Mouse (Mus musculus): ENCODE results near the gene Utrn. TPM values are rescaled to one million over a fixed set of nuclear protein-coding genes. Genes with fewer than 3 reads are reported as not detected.

Gene Utrn
- total RNA-seq, 2 experiments from 2014 or later: 73.1 to 79.5 TPM

DNA sequence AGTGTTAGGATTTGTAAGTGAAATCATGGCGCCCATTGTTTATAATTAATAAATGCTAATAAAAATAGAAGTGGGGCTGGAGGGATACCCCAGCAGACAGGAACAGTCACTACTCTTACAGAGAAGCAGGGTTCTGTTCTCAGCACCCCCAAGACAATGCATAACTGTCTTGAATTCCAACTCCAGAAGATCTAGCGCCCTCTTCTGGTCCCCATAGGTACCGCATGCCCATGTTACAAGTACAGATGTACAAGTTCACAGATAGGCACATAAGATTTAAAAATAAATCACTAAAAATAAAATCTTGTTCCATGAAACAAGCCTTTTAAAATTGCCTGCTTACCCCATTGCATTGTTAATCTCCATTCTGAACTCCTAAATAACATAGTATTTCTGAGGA is 168.6 kb downstream of the Utrn start:
- DNase-seq (ENCODE audit: low spot score in 2 of 2): no peak

DNA sequence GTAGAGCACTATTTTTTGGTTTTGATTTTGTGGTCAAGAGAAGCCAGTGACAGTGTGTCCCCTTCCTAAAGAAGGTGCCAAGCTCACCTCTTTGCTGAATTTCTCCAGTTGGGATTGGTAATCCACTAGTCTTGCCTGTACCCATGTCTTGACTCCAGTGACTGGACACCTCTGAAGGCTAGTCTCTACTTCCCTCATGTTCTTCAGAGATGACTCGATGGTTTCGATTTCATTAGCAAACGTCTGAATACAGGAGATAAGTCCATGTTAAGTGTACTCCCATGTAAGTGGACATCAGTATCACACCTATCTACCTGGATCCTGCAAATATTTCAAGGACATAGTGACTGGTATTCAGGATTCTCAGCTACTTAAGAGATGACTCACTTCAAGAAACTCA is 171.3 kb downstream of the Utrn start:
- no peak for DNase-seq (ENCODE audit: low spot score in 2 of 2)

DNA sequence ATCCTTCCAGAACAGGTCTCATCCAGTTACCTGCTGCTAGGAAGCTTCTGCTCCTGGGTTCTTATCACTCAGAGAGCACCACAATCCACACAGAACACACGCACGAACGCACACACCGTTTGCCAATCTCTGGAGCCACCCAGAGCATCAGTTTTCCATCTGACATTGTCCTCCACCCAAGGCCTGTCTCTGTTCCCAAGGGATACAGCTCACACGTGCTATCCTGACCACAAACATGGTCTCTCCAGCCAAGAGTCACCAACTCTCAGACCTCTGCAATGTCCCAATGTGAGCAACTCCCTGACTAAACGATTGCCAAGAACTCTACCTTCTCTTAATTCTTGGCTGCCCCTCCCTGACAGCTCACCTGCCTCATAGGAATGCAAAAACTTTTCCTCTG is 172.5 kb downstream of the Utrn start:
- no peak for DNase-seq (ENCODE audit: low spot score in 2 of 2)

DNA sequence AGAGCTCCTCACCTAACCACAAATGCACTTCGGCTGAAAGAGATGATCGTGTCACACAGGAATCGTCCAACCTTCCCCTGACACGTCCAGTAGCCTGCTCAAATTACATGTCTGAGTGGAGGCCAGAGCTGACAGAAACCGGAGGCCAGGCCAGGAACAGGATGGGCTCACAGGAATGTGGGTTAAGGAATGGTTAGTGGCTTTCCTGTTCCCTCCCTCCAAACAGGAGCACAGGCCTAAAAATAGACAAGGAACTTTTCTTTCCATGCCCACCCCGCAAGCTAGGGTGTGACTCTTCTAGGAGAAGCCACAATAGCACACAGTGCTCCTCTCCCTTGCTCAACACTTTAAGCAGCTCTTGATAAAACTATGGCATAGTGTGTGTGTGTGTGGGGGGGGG is 174.4 kb downstream of the Utrn start:
- no peak for DNase-seq (ENCODE audit: low spot score in 2 of 2)

DNA sequence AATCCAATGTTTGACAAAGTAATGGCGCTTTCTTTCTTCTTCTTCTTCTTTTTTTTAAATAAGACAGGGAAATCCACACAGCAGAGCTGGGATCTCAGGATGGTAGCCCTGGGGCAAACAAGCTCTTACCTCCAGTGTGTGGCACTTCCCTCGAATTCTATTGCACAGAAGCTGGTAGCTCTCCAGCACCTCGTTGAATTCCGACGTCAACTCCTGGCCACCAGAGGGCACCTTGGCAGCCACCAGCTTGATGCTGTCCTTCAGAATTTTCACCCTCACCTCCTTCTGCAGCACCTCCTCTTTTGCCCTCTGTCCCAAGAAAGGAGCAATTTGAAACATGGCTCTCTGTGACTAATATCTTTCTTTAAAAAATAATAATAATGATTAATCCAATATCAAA is 178.6 kb downstream of the Utrn start:
- peak; percentile 56 to 66 for DNase-seq (ENCODE audit: low spot score in 2 of 2)

DNA sequence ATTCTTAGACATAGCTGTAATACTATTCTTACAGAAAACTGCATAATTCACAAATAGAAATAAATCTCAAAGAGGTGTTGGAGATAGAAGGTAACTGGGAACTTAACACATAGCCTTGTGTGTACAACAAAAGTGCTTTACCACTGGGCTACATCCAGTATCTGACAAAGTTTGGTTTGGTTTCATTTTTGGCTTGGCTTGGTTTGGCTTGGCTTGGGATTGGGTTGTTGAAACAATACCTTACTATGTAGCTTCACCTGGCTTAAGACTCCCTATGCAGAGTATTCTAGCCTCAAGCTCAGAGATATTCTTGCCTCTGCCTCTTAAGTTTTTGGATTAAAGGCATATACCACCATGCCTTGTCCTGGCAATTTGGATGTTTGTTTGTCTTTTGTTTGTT is 183.5 kb downstream of the Utrn start:
- DNase-seq (ENCODE audit: low spot score in 2 of 2): no peak

DNA sequence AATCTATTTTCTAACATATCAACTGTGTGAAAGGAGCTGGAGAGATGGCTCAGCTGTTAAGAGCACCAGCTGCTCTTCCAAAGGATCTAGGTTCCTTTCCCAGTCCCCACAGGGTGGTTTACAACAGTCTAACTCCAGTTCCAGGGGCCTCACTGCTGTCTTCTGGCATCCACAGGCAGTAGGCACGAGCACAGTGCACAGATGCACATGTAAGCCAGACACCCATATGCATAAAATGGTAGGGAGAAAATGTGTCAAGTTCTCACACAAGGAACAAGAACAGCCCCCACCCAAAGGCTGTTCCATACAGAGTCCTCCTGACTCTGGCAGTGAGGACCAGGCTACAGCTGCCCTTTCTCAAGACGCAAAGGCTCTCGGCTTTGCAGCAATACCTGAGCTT is 185.1 kb downstream of the Utrn start:
- no peak for DNase-seq (ENCODE audit: low spot score in 2 of 2)

DNA sequence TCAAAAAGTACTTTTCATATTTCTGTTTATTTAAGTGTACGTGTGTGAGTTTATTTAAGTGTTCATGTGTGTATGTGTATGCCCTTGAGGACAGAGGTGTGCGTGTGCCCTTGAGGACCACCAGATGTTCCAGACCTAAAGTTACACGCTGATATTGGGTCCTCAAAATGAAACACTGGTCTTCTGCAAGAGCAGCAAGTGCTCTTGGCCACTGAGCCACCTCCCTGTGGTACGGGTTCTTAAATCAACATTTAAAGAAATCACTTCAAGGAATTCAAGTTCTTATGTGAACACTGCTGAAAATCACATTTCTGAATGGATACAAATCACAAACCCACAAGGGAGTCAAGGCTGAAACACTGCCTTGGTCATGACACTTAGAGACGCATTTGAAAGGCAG is 195.9 kb downstream of the Utrn start:
- DNase-seq (ENCODE audit: low spot score in 2 of 2): no peak

DNA sequence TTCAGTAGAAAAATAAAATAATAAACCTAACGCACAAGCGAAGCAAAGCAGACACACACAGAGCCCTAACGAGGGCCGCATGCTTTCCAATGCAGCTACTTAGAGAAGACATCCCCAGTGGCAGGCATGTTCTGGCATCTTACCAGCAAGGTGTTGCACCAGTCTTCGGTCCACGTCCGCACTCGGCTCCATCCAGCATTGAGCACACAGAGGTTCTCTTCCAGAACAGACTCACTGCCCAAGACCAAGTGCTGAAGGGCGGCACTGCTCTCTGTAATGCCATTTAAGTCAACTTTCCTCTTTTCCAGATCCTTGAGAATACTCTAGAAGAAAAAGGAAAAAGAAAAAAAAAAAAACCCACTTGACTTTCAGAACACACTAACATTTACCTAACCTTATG is 197.6 kb downstream of the Utrn start:
- DNase-seq (ENCODE audit: low spot score in 2 of 2): no peak

DNA sequence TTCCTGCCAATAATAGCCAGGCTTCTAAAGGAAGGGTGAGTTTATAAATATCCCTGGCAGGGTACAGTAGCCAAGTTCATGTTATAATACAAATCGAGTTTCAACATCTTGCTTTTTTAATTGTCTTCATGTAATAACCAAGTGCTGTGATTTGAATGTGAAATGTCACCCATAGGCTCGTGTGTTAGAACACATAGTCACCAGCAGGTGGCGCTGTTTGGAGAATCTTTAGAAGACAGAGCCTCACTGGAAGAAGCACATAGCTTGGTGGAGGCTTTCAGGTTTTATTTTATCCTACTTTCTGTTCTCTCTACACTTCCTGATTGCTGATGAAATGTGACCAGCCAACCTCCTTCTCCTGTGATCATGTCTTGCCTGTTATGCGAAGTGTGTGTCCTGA is 207.1 kb downstream of the Utrn start:
- no peak for DNase-seq (ENCODE audit: low spot score in 2 of 2)

DNA sequence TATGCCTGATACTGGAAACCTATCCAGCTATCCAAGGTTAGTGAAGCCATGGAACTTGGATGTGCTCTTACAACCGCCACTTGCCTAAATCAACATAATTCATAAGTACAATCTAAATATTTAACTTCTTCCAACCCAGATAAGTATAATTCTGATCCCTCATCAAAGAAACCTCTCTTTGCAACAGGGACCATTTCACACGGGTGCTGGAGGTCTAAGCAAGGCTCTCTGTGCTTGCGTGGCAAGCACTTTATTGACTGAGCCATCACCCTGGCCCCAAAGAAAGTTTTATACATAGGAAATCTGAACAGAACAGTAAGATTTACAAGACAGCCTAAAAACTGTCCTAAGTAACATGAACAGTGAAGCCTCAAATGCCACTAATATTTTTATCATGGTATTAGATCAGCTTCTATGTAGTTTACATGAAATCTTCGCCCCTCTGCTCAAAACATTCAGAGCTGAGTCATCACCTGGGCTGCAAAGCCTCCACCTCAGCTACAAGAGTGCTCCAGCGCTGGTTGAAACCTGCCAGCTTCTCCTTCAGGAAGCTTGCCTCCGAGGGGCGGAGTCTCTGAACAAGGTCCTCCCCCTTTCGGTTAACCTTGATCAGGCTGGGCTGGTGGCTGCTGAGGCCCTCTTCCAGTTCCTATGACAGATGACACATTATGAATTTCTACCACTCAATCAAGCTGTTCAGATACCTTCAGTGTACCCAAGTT is 211.0 kb downstream of the Utrn start:
- no peak for DNase-seq (ENCODE audit: low spot score in 2 of 2)

DNA sequence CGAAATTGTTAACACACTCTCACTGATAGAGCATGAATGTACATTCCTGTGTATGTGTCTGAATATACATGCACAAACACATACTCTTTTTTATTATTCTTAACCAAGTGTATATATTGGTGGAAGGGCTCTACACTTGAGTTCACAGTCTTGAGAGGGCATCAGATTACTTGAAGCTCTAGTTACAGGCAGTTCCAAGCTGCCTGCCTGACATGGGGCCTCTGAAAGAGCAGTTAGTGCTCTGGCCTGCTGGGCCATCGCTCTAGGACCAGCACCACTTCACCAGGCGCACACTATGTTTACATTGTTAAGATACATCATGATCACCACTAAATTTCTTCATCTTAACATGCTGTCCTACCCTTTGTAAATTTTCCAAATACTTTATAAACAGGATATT is 216.2 kb downstream of the Utrn start:
- no peak for DNase-seq (ENCODE audit: low spot score in 2 of 2)

DNA sequence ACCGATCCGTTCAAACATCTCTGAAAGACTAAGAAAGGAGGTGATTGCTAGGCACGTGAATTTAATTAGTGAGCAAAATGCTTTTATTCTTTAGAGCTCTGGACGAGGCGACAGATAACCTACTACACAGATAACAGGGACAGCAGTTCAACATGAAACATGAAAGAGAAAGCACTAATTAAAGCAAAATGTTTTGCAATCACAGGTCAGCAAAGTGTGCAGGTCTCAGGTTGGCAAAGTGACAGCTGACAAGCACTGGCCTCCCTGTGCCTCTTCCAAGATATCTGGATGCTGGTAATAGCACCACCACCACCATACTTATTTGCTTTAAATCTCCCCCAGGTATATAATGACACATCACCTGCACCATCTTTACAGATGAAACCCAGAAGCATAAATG is 223.0 kb downstream of the Utrn start:
- no peak for DNase-seq (ENCODE audit: low spot score in 2 of 2)

DNA sequence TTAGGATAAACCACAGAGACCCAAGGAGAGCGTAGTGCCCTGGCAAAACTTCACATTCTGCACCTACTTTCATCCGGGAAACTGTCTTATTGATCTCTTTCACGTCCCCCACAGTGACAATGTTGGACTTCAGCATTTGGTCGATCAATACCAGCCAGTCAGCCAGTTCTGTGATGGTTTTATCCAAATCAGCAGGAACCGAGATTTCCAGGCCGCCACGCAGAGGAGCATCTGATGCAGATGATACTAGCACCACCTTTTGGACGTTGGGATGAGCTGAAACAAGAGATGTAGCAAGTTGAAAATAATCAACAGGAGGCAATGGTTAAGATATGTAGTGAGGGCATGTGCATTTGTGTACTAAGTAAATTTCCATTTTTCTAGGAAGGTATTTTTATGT is 225.8 kb downstream of the Utrn start:
- DNase-seq (ENCODE audit: low spot score in 2 of 2): no peak

DNA sequence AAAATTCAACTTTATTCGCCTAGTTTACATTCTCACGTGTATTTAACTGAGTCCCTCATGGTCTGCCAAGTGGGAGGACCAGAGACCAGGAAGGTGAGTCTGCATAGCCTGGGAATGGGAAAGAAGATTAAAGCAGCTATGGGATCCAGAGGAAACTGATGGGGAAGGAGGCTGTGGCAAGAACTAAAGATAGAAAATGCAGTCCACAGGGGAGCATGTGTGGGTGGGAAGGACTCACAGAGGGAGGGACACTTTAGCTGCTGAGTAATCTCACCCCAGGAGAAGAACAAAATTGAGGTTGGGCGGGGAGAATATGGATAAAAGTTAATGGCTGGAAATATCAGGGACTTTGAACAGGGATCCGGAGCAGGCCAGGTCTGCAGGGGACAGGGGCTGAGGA is 229.5 kb downstream of the Utrn start:
- DNase-seq (ENCODE audit: low spot score in 2 of 2): no peak

DNA sequence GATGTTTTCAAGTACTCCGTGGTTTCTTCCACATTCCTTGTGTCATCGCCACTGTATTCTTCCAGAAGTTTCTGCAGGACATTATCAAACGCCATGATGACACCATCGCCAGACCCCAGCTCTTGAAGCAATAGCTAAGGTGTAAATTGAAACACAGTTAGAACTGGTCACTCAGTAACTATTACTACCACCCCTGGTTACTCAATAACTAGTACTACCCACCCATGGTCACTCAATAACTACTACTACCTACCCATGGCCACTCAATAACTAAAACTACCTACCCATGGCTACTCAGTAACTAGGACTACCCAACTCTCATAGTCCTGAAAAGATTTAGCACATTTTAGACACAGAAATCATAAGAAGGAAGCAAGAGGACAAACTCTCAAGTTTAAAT is 235.2 kb downstream of the Utrn start:
- no peak for DNase-seq (ENCODE audit: low spot score in 2 of 2)

DNA sequence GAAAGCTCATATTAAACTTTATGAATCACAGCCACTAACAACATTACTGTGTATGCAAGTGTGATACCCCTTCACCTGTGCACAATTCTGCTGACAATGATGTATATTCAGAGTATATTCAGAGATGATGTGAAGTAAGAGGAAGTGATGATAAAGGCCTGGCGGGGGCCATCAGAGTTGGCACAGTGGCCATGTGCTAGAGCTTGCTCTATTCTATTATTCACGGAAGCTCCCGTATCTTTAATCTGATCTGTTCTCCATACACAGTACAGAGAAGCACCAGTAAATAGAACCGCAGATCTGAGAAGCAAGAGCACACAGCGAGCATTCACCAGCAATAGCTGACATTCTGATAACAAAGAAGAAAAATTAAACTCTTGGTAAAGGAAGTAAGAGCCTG is 238.2 kb downstream of the Utrn start:
- DNase-seq (ENCODE audit: low spot score in 2 of 2): no peak

DNA sequence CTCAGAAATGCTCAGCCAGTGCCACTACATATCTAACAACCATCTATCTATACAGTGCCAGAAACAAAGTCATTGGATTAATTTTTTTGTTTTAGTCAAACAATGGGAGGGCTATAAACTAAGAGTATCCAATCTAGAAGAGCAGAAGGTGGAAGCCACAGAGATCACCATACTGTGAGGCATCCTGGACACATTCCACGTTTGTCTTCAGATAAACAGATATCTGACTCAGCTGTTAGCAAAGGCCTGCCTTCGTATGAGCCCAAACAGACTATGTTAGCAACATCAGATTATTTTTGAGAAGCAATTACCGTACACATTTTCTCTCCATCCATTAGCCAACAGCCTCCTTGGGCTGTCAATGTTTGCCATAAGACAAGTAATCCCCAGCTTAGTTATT is 250.8 kb downstream of the Utrn start:
- no peak for DNase-seq (ENCODE audit: low spot score in 2 of 2)

DNA sequence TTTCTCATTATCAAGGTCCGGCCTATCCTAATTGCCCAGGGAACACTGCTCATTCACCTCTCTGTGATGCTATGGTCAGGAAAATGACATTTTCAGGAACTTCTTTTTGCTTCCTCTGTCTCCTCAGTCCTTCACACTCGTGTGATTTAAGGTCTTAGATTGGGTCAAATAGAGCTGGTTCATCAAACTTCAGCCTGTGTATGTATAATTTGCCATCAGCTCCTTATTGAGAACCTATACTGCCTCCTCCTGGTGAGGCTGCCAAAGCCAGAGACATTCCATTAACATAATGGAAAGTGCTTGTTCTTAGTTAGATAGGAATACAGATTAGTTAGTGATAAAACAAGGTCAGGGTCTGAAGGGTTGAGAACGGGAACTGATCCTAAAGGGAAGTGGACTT is 253.4 kb downstream of the Utrn start:
- DNase-seq (ENCODE audit: low spot score in 2 of 2): no peak

DNA sequence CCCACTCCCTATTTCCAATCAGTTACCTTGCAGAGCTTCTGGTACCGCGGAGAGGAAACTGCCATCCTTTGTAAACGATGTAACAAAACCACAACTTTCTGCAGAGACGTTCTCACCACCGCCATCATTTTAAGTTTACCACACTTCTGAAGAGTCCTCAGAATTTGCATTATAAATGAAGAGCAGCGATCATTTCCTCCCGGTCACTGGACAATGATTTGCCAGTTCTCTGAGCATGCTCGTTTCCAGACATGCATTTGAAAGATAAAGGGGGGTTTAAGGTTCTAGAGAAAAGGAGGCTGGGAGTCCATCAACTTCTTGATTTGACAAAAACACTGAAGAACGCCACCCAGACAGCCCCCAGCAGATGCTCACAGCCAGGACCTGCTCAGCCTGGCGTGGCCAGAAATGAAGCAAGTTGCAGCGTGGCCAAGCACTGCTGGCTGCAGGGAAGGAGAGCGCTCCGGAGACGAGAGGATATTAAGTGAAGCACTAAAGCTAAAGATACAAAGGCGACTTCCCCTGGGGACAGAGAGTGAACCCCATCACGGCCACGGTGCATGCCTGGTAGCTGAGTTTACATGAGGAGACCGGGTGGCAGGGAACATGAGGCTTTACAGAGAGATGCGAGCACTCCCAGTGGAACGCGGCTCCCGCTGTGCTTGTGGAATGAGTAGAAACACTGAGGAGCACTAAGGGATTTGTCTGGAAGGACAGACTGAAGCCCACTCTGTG is 254.5 kb downstream of the Utrn start:
- no peak for DNase-seq (ENCODE audit: low spot score in 2 of 2)

DNA sequence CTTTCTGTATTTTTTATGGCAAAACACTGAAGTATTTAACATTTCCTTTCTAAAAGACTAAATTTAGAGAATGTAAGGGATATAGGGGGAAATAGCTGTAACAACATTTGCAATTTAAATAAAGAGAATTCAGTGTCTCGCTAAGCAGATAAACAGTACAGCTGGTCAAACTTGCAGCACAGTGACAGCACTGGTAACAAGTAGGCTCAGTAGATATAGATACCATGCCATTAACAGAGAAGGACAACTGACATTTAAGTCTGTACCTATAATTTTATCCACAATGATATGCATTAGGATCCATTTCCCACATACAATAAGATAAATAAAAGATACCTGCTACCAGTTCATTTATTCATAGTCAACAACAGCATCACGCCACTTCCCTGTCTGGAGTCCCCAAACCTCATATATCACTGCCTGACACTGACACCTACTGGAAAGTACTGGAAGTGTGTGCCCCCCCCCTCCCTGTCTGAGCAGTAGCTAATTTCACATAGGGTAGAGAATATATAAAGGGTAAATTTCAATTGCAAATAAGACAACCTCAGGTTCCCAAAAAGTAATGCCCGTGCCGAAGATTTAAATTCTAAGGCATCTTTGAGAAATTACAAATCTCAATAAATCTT is 256.8 kb downstream of the Utrn start:
- no peak for DNase-seq (ENCODE audit: low spot score in 2 of 2)

DNA sequence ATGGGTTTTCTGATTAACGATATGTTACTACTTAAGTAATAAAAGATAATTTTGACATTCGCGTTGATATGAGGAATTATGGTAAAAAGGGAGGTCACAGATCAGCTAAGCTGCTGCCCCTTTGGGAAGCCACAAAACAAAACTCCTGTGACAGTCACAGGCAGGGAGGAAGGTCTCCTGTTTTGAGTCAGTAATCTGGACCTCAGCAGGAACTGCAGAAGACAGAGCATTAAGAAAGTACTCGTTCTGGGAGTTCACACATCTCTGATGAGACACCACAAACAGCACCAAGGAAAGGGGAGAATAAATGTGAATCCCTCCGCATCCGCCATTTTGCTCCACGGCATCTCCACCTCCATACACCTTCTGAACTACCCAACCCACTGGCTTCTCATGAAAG is 259.3 kb downstream of the Utrn start:
- no peak for DNase-seq (ENCODE audit: low spot score in 2 of 2)

DNA sequence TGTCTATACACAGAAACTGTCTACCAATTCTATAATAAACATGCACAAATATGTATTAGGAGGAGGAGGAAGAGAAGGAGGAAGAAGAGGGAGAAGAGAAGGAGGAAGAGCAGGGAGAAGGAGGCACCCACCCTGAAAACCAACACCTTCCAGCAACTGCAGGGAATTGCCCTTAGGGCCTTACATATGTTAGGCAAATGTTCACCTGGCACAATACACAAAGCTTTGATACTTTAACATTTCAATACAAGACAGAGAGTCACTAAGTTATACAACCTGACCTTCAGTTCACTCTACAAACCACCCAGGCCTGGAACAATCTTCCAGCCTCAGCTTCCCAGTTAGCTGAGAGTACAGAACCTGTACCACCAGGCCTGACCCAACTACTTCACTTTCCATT is 260.5 kb downstream of the Utrn start:
- DNase-seq (ENCODE audit: low spot score in 2 of 2): no peak

Measured in adrenal gland, adult 18-20 months (tissue).